Mouse (Mus musculus): Measurements from ENCODE around the gene Aagab. TPM values are rescaled to one million over a fixed set of nuclear protein-coding genes. Genes with fewer than 3 reads are reported as not detected.

The Aagab gene
- polyA plus RNA-seq, 1 experiment from 2014 or later = 26.2 TPM

- ATAC-seq (ENCODE audit: low FRiP score, low read depth) = no peak
- WGBS = 71% methylated on average over 6 of the region's 6 CpGs
- no peak overlapping the region for H3K4me2 ChIP-seq (replicated peaks)
- no peaks in the 10 kb centered on the region for H3K36me3 ChIP-seq
- H3K9ac ChIP-seq = no peak overlapping the region
- H3K27ac ChIP-seq = no peak overlapping the region
- H3K27me3 ChIP-seq = no peaks in the 10 kb centered on the region
- no peak overlapping the region for H3K4me3 ChIP-seq
- no peaks in the 10 kb centered on the region for H3K9me3 ChIP-seq
- peaks cover 62% of the 10 kb centered on the region for H3K4me1 ChIP-seq
Observed at GRCm38 (mm10) chr9:63608006-63608405, 5.5 kb downstream of the Aagab start.

GRCm38 (mm10) chr9:63609246-63609645, 6.8 kb downstream of the Aagab start:
- no peaks in the 10 kb centered on the region for H3K36me3 ChIP-seq
- ATAC-seq (ENCODE audit: low FRiP score, low read depth) = no peak
- H3K4me1 ChIP-seq = peaks cover 62% of the 10 kb centered on the region
- no peak overlapping the region for H3K9ac ChIP-seq
- no peak overlapping the region for H3K4me2 ChIP-seq (replicated peaks)
- H3K27me3 ChIP-seq = no peaks in the 10 kb centered on the region
- H3K27ac ChIP-seq = no peak overlapping the region
- no peak overlapping the region for H3K4me3 ChIP-seq
- H3K9me3 ChIP-seq = no peaks in the 10 kb centered on the region
- WGBS = 72% methylated on average over 8 of the region's 8 CpGs

DNA sequence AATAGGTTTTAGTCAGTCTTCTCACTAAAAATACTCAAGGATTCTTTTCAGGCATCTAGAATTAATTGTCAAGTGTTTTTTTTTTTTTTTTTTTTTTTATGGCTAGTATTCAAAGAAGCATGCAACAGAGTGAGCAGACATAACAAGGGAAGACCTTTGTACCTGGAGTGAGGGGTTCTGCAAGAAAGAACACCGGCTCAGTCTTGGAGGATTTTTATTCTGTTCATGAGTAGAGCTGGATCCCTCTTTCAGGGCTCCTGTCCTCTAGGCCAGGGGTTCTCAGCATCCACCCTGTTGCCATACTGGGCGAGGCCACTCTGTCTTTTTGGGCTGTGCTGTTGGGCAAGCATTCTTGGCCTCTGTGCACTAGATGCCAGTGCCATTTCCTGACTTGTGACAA, 7.3 kb downstream of the Aagab start:
- Histone ChIP-seq H3K9ac (no peak overlapping the region), H3K4me2 (replicated peaks) (no peak overlapping the region), H3K4me1 (peaks cover 65% of the 10 kb centered on the region), H3K4me3 (no peak overlapping the region), H3K36me3 (no peaks in the 10 kb centered on the region), H3K27ac (peak overlapping the region; percentile 87; the same call in 1 of the 2 replicates), H3K9me3 (no peaks in the 10 kb centered on the region), H3K27me3 (no peaks in the 10 kb centered on the region)
- no peak for ATAC-seq (ENCODE audit: low FRiP score, low read depth)
- 96% methylated on average over 2 of the region's 2 CpGs for whole genome bisulfite sequencing

- Histone ChIP-seq H3K9me3 (no peaks in the 10 kb centered on the region), H3K4me2 (replicated peaks) (no peak overlapping the region), H3K27ac (peak overlapping the region; percentile 87; the same call in 1 of the 2 replicates), H3K36me3 (no peaks in the 10 kb centered on the region), H3K27me3 (no peaks in the 10 kb centered on the region), H3K4me1 (peaks cover 67% of the 10 kb centered on the region), H3K9ac (no peak overlapping the region), H3K4me3 (no peak overlapping the region)
- WGBS = 79% methylated on average over 6 of the region's 6 CpGs
- ATAC-seq (ENCODE audit: low FRiP score, low read depth) = no peak
Observed at GRCm38 (mm10) chr9:63610231-63610630, 7.8 kb downstream of the Aagab start.

GRCm38 (mm10) chr9:63610841-63611366, 8.4 kb downstream of the Aagab start:
- peak overlapping the region; percentile 14; the same call in 1 of the 2 replicates for H3K9ac ChIP-seq
- no peaks in the 10 kb centered on the region for H3K36me3 ChIP-seq
- peaks cover 67% of the 10 kb centered on the region for H3K4me1 ChIP-seq
- 11% methylated on average over 13 of the region's 13 CpGs for WGBS
- peak overlapping the region; percentile 3; the same call in 1 of the 2 replicates for H3K4me3 ChIP-seq
- H3K4me2 ChIP-seq (replicated peaks) = peak overlapping the region; percentile 55
- H3K27me3 ChIP-seq = no peaks in the 10 kb centered on the region
- H3K9me3 ChIP-seq = no peaks in the 10 kb centered on the region
- peak; percentile 58; the same call in 1 of the 2 replicates for ATAC-seq (ENCODE audit: low FRiP score, low read depth)
- H3K27ac ChIP-seq = peak overlapping the region; percentile 87

DNA sequence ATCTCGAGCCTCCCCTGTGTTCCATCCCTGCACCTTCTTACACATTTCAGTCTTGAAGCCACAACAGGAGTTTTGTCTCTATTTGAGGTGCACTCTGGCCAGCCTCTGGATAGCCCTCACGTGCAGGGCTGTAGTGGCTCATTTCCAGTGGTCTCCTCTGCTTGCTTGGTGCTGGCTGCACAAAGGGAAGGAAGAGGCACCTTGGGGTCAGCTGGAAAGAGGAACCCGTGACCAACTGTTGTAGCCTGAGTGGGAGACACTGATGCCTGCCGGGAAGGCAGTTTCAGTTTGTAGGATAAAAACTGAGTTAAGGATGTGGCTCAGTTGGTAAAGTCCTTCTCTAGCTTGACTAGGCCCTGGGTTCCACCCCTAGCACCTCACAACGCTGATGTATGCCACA, 9.5 kb downstream of the Aagab start:
- H3K9me3 ChIP-seq = no peaks in the 10 kb centered on the region
- no peaks in the 10 kb centered on the region for H3K27me3 ChIP-seq
- no peak overlapping the region for H3K4me3 ChIP-seq
- peaks cover 4% of the 10 kb centered on the region for H3K36me3 ChIP-seq
- peak overlapping the region; percentile 55; the same call in 1 of the 2 replicates for H3K4me2 ChIP-seq (replicated peaks)
- no peak overlapping the region for H3K9ac ChIP-seq
- WGBS = 55% methylated on average over 5 of the region's 5 CpGs
- ATAC-seq (ENCODE audit: low FRiP score, low read depth) = no peak
- no peak overlapping the region; the same call in 1 of the 2 replicates for H3K27ac ChIP-seq
- H3K4me1 ChIP-seq = peaks cover 67% of the 10 kb centered on the region

DNA sequence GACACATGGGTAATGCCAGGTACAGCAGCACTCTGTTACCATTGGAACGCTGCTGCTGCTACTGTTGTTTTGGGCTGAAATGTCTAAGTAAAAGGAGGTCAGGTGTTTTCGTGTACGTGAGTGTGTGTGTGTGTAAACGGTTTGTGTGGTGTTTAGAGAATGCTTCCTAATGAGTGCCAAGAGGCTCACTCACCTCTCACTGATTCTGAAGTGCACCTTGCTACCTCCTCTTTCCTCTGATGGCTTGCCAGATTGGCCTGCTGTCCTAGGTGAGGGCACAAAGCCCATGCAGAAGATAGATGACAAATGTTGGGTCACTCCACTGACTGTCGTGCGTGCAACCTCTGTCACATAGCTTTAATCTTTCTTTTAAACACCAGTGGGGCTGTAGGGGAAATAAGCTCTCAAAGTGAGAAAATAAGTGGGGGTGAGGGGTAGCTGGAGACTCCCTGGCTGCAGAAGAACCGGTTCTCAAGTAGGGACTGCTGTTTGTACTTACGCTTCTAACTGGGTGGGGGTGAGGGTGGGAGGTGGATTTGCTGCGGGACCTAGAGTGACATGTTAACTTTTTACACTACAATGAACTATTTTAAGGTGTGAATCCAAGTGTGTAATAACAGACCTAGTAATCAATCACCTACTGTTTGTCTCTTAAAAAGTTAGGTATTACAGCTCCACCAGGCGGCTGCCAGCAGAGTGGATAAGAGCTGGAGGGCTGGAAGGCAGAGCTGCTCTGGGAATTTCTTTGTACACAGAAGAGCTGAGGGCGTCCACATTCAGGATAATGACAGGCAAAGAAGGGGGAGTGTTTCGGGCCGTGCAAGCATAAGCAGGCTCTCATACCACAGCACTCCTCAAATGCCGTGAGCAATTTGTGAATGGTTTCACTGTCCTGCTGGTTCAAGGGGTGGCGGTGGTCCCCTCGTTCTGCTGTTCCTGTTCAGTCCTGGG, 10.4 kb downstream of the Aagab start:
- peaks cover 67% of the 10 kb centered on the region for H3K4me1 ChIP-seq
- H3K36me3 ChIP-seq = peaks cover 13% of the 10 kb centered on the region
- WGBS = 35% methylated on average over 16 of the region's 16 CpGs
- H3K27ac ChIP-seq = peak overlapping the region; percentile 67; the same call in 1 of the 2 replicates
- peak; percentile 62; the same call in 1 of the 2 replicates for ATAC-seq (ENCODE audit: low FRiP score, low read depth)
- H3K4me2 ChIP-seq (replicated peaks) = peak overlapping the region; percentile 41
- H3K27me3 ChIP-seq = no peaks in the 10 kb centered on the region
- H3K9me3 ChIP-seq = no peaks in the 10 kb centered on the region
- H3K4me3 ChIP-seq = no peak overlapping the region
- H3K9ac ChIP-seq = peak overlapping the region; percentile 26; the same call in 1 of the 2 replicates

DNA sequence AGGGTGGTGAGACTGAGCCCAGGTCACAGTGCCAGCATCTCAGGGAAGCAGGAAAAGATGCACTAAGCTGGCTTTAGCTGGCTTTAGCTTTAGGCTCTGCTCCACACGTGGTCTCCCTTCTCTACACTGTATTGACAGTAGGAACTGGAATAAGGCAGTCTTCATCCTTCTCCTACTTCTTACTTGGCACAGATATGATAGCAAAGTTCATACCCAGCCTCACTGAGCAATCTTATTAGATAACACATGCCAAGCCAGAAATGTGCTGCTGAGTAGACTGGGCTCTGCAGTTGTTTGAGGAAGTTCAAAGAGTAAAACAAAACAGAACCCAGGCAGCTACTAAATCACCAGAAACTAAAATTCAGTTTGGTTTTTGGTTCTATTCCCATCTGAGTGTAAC, 11.1 kb downstream of the Aagab start:
- H3K4me3 ChIP-seq = no peak overlapping the region
- H3K4me1 ChIP-seq = peaks cover 61% of the 10 kb centered on the region
- H3K4me2 ChIP-seq (replicated peaks) = peak overlapping the region; percentile 41
- H3K36me3 ChIP-seq = peaks cover 20% of the 10 kb centered on the region
- H3K27me3 ChIP-seq = no peaks in the 10 kb centered on the region
- WGBS = 14% methylated on average over 1 of the region's 1 CpGs
- peak overlapping the region; percentile 67; the same call in 1 of the 2 replicates for H3K27ac ChIP-seq
- no peak for ATAC-seq (ENCODE audit: low FRiP score, low read depth)
- no peak overlapping the region for H3K9ac ChIP-seq
- H3K9me3 ChIP-seq = no peaks in the 10 kb centered on the region

DNA sequence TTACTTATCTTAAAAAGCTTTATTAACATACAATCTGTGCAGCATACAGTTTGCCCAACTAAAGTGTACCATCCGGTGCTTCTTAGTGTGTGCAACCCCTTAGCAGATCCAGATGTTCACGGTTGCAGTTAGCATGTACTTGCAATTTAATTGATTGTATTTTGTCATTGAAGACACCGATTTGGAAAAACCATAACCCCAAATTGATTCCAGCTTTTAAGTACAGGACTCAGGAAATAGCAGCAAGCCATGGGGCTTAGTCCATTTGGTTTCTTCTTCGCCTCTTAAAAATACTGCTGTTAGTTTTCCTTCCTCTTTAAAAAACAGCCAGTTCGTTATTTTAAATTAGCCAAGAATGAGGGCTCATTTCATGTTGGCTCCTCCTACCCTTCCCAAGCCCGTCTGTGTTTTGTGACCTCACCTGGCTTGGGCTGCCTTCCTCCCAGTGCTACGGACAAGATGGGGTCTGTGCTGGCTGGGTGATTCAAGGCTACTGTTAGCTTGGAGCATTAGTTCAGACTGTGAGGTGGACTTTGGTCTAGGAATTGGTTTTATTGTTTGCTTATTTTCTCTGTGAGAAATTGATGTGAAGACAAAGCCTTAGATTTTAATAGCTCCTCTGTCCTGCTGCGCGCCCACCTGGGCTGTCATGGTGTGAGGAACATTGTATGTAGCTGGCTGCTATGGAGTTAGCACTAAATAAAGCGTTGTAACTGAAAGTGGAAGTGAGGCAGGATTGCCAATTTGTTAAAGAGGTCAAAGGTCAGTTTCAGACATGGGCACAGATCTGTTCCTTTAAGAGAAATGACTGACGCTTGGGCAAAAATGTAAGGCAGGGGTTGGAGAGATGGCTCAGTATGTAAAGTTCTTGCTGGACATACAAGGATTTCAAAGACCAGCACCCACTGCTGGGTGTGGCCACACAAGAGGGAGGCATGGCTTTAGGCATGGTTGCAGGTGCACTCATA, 11.8 kb downstream of the Aagab start:
- no peak overlapping the region for H3K4me3 ChIP-seq
- no peaks in the 10 kb centered on the region for H3K9me3 ChIP-seq
- H3K36me3 ChIP-seq = peaks cover 27% of the 10 kb centered on the region
- H3K27me3 ChIP-seq = no peaks in the 10 kb centered on the region
- H3K27ac ChIP-seq = peak overlapping the region; percentile 67; the same call in 1 of the 2 replicates
- 37% methylated on average over 11 of the region's 11 CpGs for WGBS
- H3K4me1 ChIP-seq = peaks cover 55% of the 10 kb centered on the region
- 0 out of 2 replicates have a peak overlapping the region, but pooled peaks have one; percentile 9 for H3K4me2 ChIP-seq (replicated peaks)
- no peak for ATAC-seq (ENCODE audit: low FRiP score, low read depth)
- H3K9ac ChIP-seq = no peak overlapping the region

DNA sequence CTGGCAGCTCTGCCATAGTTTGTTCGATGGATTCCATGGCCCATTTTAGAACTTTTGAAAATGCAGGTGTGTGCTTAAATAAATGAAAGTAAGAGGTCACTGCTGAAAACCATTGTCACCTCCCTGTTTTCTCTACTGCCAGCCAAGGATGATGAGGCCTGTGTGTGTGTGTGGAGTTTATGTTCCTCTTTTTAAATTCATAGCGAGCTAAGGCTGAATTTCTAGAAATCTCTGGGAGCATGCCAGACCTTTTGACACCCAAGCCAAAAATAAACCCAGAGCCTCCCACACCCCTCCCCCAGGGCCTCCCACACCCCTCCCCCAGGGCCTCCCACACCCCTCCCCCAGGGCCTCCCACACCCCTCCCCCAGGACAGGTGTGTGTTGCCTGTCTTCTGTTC, 15.5 kb downstream of the Aagab start:
- no peak for ATAC-seq (ENCODE audit: low FRiP score, low read depth)
- H3K36me3 ChIP-seq = peaks cover 44% of the 10 kb centered on the region
- H3K27me3 ChIP-seq = no peaks in the 10 kb centered on the region
- H3K9ac ChIP-seq = no peak overlapping the region
- H3K9me3 ChIP-seq = no peaks in the 10 kb centered on the region
- H3K4me3 ChIP-seq = no peak overlapping the region
- WGBS = 83% methylated on average over 2 of the region's 2 CpGs
- peaks cover 24% of the 10 kb centered on the region for H3K4me1 ChIP-seq
- no peak overlapping the region for H3K27ac ChIP-seq
- no peak overlapping the region for H3K4me2 ChIP-seq (replicated peaks)

- Histone ChIP-seq H3K4me3 (no peak overlapping the region), H3K36me3 (peaks cover 45% of the 10 kb centered on the region), H3K27ac (no peak overlapping the region), H3K9me3 (no peaks in the 10 kb centered on the region), H3K9ac (no peak overlapping the region), H3K4me2 (replicated peaks) (no peak overlapping the region), H3K4me1 (0 out of 2 replicates have a peak, but pooled peaks cover 4% of the 10 kb centered on the region), H3K27me3 (no peaks in the 10 kb centered on the region)
- 58% methylated on average over 15 of the region's 15 CpGs for WGBS
- ATAC-seq (ENCODE audit: low FRiP score, low read depth) = no peak
Observed at GRCm38 (mm10) chr9:63623895-63624569, 21.6 kb downstream of the Aagab start.

Data from limb, embryonic 13.5 days (tissue).